Mouse (Mus musculus): ENCODE data around the gene Gm572. TPM values are rescaled to one million over a fixed set of nuclear protein-coding genes. Genes with fewer than 3 reads are reported as not detected.

Gm572 gene
- polyA plus RNA-seq, 2 experiments from 2014 or later, result not detected

Other genes starting within 250 kb of the Gm572 start
- gene Ubiad1, start 198.5 kb upstream of the Gm572 start, polyA plus RNA-seq (2017; shearing (Covaris generic)), result 10 to 100 TPM in 1 of 2 experiments, 1 to 10 TPM in 1; 8.7 to 12.9 TPM
- 10 to 100 TPM in 1 of 2 experiments, 1 to 10 TPM in 1; 7.9 to 13.0 TPM for gene Mtor, start 194.7 kb upstream of the Gm572 start, polyA plus RNA-seq (2017; shearing (Covaris generic))
- gene Angptl7, start 142.9 kb upstream of the Gm572 start, polyA plus RNA-seq (2017; shearing (Covaris generic)), result under 1 TPM; 0.59 to 0.65 TPM
- 100 to 1,000 TPM in 1 of 2 experiments, 10 to 100 TPM in 1; 92.7 to 146 TPM for gene Exosc10, start 84.9 kb upstream of the Gm572 start, polyA plus RNA-seq (2017; shearing (Covaris generic))
- gene Srm, start 51.8 kb upstream of the Gm572 start, polyA plus RNA-seq (2017; shearing (Covaris generic)), result 1 to 10 TPM; 5.0 to 5.4 TPM
- gene Masp2, start 40.8 kb upstream of the Gm572 start, polyA plus RNA-seq (2017; shearing (Covaris generic)), result under 1 TPM in 1 of 2 experiments, not detected in 1; 0.36 TPM
- 100 to 1,000 TPM; 158 to 201 TPM for gene Tardbp, start 16.3 kb upstream of the Gm572 start, polyA plus RNA-seq (2017; shearing (Covaris generic))
- 1 to 10 TPM; 1.0 to 1.9 TPM for gene Casz1, start 161.1 kb downstream of the Gm572 start, polyA plus RNA-seq (2017; shearing (Covaris generic))